Mouse (Mus musculus) midbrain, embryonic 12.5 days (tissue): ENCODE measurements around the gene Fgfr2. TPM values are rescaled to one million over a fixed set of nuclear protein-coding genes. Genes with fewer than 3 reads are reported as not detected.

Experiments
- ATAC-seq: fragments of 200-750 bp; cut with Nextera tagmentation; 2 replicates; pipeline ENCODE4 v1.8.0; 2017; ENCODE audit warnings: low read depth, moderate TSS enrichment, moderate library complexity; ENCODE audit not compliant: low FRiP score
- H3K27ac ChIP-seq: fragments of 300-500 bp; sonication (generic); replicated peaks from 2 replicates; pipeline ENCODE4 v1.5.1; 2016; ENCODE audit warnings: mild to moderate bottlenecking
- H3K27me3 ChIP-seq: fragments of 300-500 bp; sonication (generic); 2 replicates; pipeline ENCODE4 v1.6.1; 2016; ENCODE audit warnings: mild to moderate bottlenecking
- H3K36me3 ChIP-seq: fragments of 300-500 bp; sonication (generic); 2 replicates; pipeline ENCODE4 v1.6.1; 2016
- H3K4me1 ChIP-seq: fragments of 300-500 bp; sonication (generic); 2 replicates; pipeline ENCODE4 v1.6.1; 2016
- H3K4me2 ChIP-seq: fragments of 300-500 bp; sonication (generic); replicated peaks from 2 replicates; pipeline ENCODE4 v1.6.1; 2016; ENCODE audit warnings: mild to moderate bottlenecking, moderate library complexity
- H3K4me3 ChIP-seq: fragments of 300-500 bp; sonication (generic); 2 replicates; pipeline ENCODE4 v1.5.1; 2016; ENCODE audit warnings: mild to moderate bottlenecking
- H3K9ac ChIP-seq: fragments of 300-500 bp; sonication (generic); replicated peaks from 2 replicates; pipeline ENCODE4 v1.6.1; 2016; ENCODE audit warnings: mild to moderate bottlenecking, moderate library complexity
- H3K9me3 ChIP-seq: fragments of 300-500 bp; sonication (generic); 2 replicates; pipeline ENCODE4 v1.6.1; 2016; ENCODE audit warnings: mild to moderate bottlenecking
- WGBS: fragments of 180-500 bp; shearing (Covaris S2); methylation state at CpG from one replicate; pipeline ENCODE4 v1.1.7; 2016; 5-methylcytosine and 5-hydroxymethylcytosine counted together
- polyA plus RNA-seq: library from polyadenylated mRNA; unstranded; fragments of >200 nt; fragmentation: Nextera tagmentation; extraction: Ambion mirVana; gene quantifications from 2 replicates; pipeline ENCODE4 v1.2.1, GENCODE M21; 2016

Fgfr2 gene
- polyA plus RNA-seq, 1 experiment from 2014 or later: 96.5 TPM

DNA sequence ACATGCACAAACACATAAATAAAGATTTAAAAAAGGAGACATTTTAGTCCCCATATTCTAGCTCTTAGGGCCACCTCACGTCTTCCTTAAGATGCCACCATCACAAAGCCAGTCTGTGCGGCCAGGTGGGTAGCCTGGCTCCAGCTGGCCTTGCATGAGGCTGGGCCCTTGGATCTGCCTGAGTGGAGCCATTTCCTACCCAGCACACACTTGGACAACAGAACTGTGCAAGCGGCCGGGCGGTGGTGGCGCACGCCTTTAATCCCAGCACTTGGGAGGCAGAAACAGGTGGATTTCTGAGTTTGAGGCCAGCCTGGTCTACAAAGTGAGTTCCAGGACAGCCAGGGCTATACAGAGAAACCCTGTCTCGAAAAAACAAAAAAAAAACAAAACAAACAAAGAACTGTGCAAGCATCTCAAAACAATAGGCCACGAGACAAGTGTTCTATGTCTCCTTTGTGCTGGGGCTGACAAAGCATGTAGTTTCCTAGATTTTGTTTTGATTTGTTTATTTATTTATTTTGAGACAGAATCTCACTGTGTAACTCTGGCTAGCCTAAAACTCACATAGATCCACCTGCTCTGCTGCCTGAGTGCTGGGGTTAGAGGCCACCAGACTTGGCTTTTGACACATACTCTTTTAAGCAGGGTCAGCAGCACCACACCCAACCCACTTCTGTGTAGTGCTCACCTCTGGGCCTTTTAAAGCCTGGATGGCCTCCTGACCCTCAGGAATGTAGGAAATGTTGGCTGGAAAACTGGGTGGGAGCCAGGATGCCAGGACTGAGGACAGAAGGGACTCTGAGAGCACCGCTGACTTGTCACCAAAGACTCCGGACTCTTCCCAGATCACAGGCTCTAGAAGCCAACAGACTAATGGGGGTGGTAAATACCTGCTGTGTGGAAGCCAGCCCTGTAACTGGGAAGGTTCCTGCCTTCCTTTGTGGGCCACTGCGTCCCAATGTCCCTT lies 400.5 kb downstream of the Fgfr2 start:
- Histone ChIP-seq H3K4me2 (no peak overlapping the region), H3K36me3 (no peaks in the 10 kb centered on the region), H3K9me3 (no peaks in the 10 kb centered on the region), H3K4me1 (peaks cover 38% of the 10 kb centered on the region), H3K9ac (no peak overlapping the region), H3K27me3 (no peaks in the 10 kb centered on the region), H3K27ac (no peak overlapping the region), H3K4me3 (no peak overlapping the region)
- 88% methylated on average over 12 of the region's 12 CpGs for WGBS
- ATAC-seq: no peak

DNA sequence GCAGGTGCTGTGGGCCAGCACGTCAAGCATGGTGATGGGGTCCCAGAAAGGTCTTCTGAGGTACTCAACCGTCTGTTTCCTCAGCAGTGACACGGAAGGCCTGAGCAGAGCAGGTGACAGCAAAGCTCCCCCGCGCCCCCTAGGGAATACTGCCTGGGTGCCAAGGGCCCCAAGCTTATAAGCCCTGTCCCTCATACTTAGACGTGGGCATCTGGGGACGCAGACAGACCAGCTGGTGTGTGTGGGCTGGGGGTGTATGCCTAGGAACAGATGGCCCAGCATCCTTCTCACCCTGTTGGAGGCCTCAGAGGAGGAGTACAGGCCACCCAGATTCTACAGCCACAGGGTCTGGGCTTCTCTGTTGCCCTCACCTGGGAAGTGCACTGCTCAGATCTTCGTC lies 402.6 kb downstream of the Fgfr2 start:
- H3K27ac ChIP-seq: no peak overlapping the region
- 70% methylated on average over 8 of the region's 8 CpGs for WGBS
- peak; percentile 19; the same call in 1 of the 2 replicates for ATAC-seq

DNA sequence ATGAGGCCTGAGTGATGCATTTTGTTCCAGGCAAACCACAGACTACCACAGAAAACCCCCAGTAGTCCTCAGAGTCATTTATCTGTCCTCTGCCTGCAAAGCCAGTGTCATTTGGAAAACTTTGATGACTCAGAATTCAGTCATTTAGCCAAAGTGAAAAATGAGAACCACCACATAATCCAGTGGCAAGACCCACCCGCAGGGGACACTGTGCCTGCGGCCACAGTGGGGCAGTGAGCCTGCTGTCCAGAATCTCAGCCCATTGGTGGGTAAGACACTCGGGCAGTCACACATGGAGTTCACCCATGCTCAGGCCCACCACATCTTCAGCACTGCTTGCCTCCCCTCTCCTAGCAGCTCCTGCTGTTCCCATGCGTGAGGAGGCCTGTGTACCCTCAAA lies 403.6 kb downstream of the Fgfr2 start:
- H3K27me3 ChIP-seq: no peaks in the 10 kb centered on the region
- no peak overlapping the region for H3K4me3 ChIP-seq
- H3K4me1 ChIP-seq: peaks cover 41% of the 10 kb centered on the region
- H3K4me2 ChIP-seq: no peak overlapping the region
- no peak overlapping the region for H3K27ac ChIP-seq
- no peaks in the 10 kb centered on the region for H3K9me3 ChIP-seq
- WGBS: 87% methylated on average over 4 of the region's 4 CpGs
- no peak for ATAC-seq
- no peak overlapping the region for H3K9ac ChIP-seq
- H3K36me3 ChIP-seq: peaks cover 13% of the 10 kb centered on the region

More for the DNA sequence above, 402.6 kb downstream of the Fgfr2 start:
- peaks cover 3% of the 10 kb centered on the region; the same call in 1 of the 2 replicates for H3K36me3 ChIP-seq
- no peak overlapping the region for H3K4me3 ChIP-seq
- H3K9ac ChIP-seq: no peak overlapping the region
- H3K4me1 ChIP-seq: peaks cover 35% of the 10 kb centered on the region
- H3K9me3 ChIP-seq: no peaks in the 10 kb centered on the region
- H3K4me2 ChIP-seq: no peak overlapping the region
- no peaks in the 10 kb centered on the region for H3K27me3 ChIP-seq

GRCm38 (mm10) chr7:132715259-132715658 lies 407.9 kb downstream of the Fgfr2 start:
- H3K36me3 ChIP-seq: peaks cover 25% of the 10 kb centered on the region
- no peaks in the 10 kb centered on the region for H3K27me3 ChIP-seq
- WGBS: 96% methylated on average over 4 of the region's 4 CpGs
- no peak for ATAC-seq
- no peak overlapping the region for H3K4me3 ChIP-seq
- H3K4me1 ChIP-seq: peaks cover 47% of the 10 kb centered on the region
- no peak overlapping the region for H3K4me2 ChIP-seq
- H3K27ac ChIP-seq: no peak overlapping the region
- no peak overlapping the region for H3K9ac ChIP-seq
- no peaks in the 10 kb centered on the region for H3K9me3 ChIP-seq

- H3K9ac ChIP-seq: no peak overlapping the region; the same call in 1 of the 2 replicates
- peaks cover 25% of the 10 kb centered on the region for H3K36me3 ChIP-seq
- peaks cover 45% of the 10 kb centered on the region for H3K4me1 ChIP-seq
- peak overlapping the region; percentile 35 for H3K27ac ChIP-seq
- 62% methylated on average over 6 of the region's 6 CpGs for WGBS
- no peaks in the 10 kb centered on the region for H3K27me3 ChIP-seq
- H3K9me3 ChIP-seq: no peaks in the 10 kb centered on the region
- ATAC-seq: no peak
- H3K4me2 ChIP-seq: no peak overlapping the region
- no peak overlapping the region for H3K4me3 ChIP-seq
Observed at GRCm38 (mm10) chr7:132714236-132714923, 408.8 kb downstream of the Fgfr2 start.

- no peak overlapping the region for H3K9ac ChIP-seq
- 78% methylated on average over 8 of the region's 8 CpGs for WGBS
- ATAC-seq: no peak
- H3K27me3 ChIP-seq: no peaks in the 10 kb centered on the region
- H3K4me2 ChIP-seq: no peak overlapping the region
- H3K4me3 ChIP-seq: no peak overlapping the region
- H3K27ac ChIP-seq: peak overlapping the region; percentile 35
- H3K9me3 ChIP-seq: no peaks in the 10 kb centered on the region
- H3K4me1 ChIP-seq: peaks cover 44% of the 10 kb centered on the region
- peaks cover 25% of the 10 kb centered on the region for H3K36me3 ChIP-seq
Observed at GRCm38 (mm10) chr7:132713483-132714126, 409.5 kb downstream of the Fgfr2 start.

GRCm38 (mm10) chr7:132712956-132713355 lies 410.2 kb downstream of the Fgfr2 start:
- Histone ChIP-seq H3K9me3 (no peaks in the 10 kb centered on the region), H3K4me2 (no peak overlapping the region), H3K36me3 (peaks cover 25% of the 10 kb centered on the region), H3K27me3 (no peaks in the 10 kb centered on the region), H3K27ac (no peak overlapping the region), H3K4me1 (peaks cover 39% of the 10 kb centered on the region), H3K4me3 (no peak overlapping the region), H3K9ac (no peak overlapping the region)
- ATAC-seq: no peak
- 79% methylated on average over 7 of the region's 7 CpGs for WGBS

DNA sequence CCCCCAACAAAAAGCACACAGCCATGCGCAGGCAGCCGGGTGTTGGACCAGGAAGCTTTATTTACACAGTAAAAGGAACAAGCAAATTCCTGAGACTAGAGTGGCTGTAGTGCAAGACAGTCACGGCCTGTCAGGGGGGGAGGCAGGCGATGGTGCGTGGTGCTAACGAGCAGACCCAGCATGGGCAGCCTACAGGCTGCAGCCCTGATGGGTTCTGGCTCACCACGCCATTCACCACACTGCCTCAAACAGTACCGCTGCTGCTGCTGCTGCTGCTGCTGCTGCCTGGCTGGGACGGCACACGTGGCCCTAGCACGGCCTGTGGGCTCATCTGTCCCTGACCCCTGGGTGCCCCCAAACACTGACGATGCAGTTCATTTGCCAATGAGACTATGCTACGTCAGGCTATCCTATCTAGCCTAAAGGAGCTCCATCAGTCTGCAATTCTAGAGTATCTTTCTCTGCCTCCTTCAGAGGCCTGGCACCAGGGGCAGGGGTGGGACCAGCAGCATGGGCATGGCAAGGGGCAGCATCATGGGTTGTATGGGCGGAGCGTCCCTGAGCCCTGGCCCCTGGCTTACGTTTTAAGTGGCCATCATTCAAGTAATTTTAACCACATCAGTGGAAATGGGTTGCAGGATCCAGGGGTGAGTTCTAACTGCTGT lies 411.0 kb downstream of the Fgfr2 start:
- H3K9ac ChIP-seq: no peak overlapping the region
- H3K27ac ChIP-seq: peak overlapping the region; percentile 35; the same call in 1 of the 2 replicates
- 49% methylated on average over 16 of the region's 16 CpGs for WGBS

GRCm38 (mm10) chr7:132711579-132711978 lies 411.6 kb downstream of the Fgfr2 start:
- H3K4me1 ChIP-seq: peaks cover 31% of the 10 kb centered on the region
- ATAC-seq: no peak
- 77% methylated on average over 9 of the region's 9 CpGs for WGBS

More for the DNA sequence above, 411.0 kb downstream of the Fgfr2 start:
- Histone ChIP-seq H3K4me2 (no peak overlapping the region), H3K4me1 (peaks cover 31% of the 10 kb centered on the region), H3K36me3 (peaks cover 25% of the 10 kb centered on the region), H3K9me3 (no peaks in the 10 kb centered on the region), H3K4me3 (no peak overlapping the region), H3K27me3 (no peaks in the 10 kb centered on the region)
- peak; percentile 47; the same call in 1 of the 2 replicates for ATAC-seq

GRCm38 (mm10) chr7:132705130-132705529 lies 418.0 kb downstream of the Fgfr2 start:
- no peaks in the 10 kb centered on the region for H3K27me3 ChIP-seq
- H3K36me3 ChIP-seq: no peaks in the 10 kb centered on the region
- 91% methylated on average over 7 of the region's 7 CpGs for WGBS

More at GRCm38 (mm10) chr7:132711579-132711978, 411.6 kb downstream of the Fgfr2 start:
- peaks cover 25% of the 10 kb centered on the region for H3K36me3 ChIP-seq
- no peak overlapping the region for H3K4me2 ChIP-seq
- H3K27me3 ChIP-seq: no peaks in the 10 kb centered on the region
- H3K9ac ChIP-seq: no peak overlapping the region
- 0 out of 2 replicates have a peak overlapping the region, but pooled peaks have one; percentile 35 for H3K27ac ChIP-seq
- H3K9me3 ChIP-seq: no peaks in the 10 kb centered on the region
- H3K4me3 ChIP-seq: no peak overlapping the region

GRCm38 (mm10) chr7:132704310-132704875 lies 418.8 kb downstream of the Fgfr2 start:
- Histone ChIP-seq H3K27ac (no peak overlapping the region), H3K9ac (no peak overlapping the region), H3K4me3 (no peak overlapping the region), H3K36me3 (no peaks in the 10 kb centered on the region), H3K4me2 (no peak overlapping the region), H3K4me1 (no peaks in the 10 kb centered on the region), H3K9me3 (no peaks in the 10 kb centered on the region), H3K27me3 (no peaks in the 10 kb centered on the region)
- ATAC-seq: no peak
- WGBS: 87% methylated on average over 8 of the region's 8 CpGs

More at GRCm38 (mm10) chr7:132705130-132705529, 418.0 kb downstream of the Fgfr2 start:
- no peak overlapping the region for H3K4me2 ChIP-seq
- no peak overlapping the region for H3K4me3 ChIP-seq
- no peak overlapping the region for H3K27ac ChIP-seq
- no peaks in the 10 kb centered on the region for H3K4me1 ChIP-seq
- no peak for ATAC-seq
- H3K9me3 ChIP-seq: no peaks in the 10 kb centered on the region
- no peak overlapping the region for H3K9ac ChIP-seq
